Mouse (Mus musculus): Measurements from ENCODE around the gene Kctd19.

The Kctd19 gene

GRCm38 (mm10) chr8:105359208-105359607 is 54.1 kb downstream of the Kctd19 start:
- DNase-seq (ENCODE audit: low read depth, low spot score), result no peak

- DNase-seq (ENCODE audit: low read depth, low spot score), result no peak
Measured at GRCm38 (mm10) chr8:105356681-105357080, 56.6 kb downstream of the Kctd19 start.

GRCm38 (mm10) chr8:105355179-105356024 is 57.9 kb downstream of the Kctd19 start:
- peak; percentile 82 for DNase-seq (ENCODE audit: low read depth, low spot score)

- no peak for DNase-seq (ENCODE audit: low read depth, low spot score)
Measured at GRCm38 (mm10) chr8:105354549-105354948, 58.8 kb downstream of the Kctd19 start.

- DNase-seq (ENCODE audit: low read depth, low spot score), result no peak
Measured at GRCm38 (mm10) chr8:105353583-105354135, 59.6 kb downstream of the Kctd19 start.

GRCm38 (mm10) chr8:105350186-105350585 is 63.1 kb downstream of the Kctd19 start:
- no peak for DNase-seq (ENCODE audit: low read depth, low spot score)

- DNase-seq (ENCODE audit: low read depth, low spot score), result peak; percentile 36
Measured at GRCm38 (mm10) chr8:105349096-105349771, 64.1 kb downstream of the Kctd19 start.

GRCm38 (mm10) chr8:105348450-105349095 is 64.7 kb downstream of the Kctd19 start, which contains the start of gene Slc9a5:
Gene Slc9a5 (plus strand): TSS chr8:105348843.
- DNase-seq (ENCODE audit: low read depth, low spot score), result peak; percentile 64

GRCm38 (mm10) chr8:105347428-105348221 is 65.7 kb downstream of the Kctd19 start, which contains the start of gene Fhod1:
Gene Fhod1 (minus strand): TSS chr8:105347953.
- DNase-seq (ENCODE audit: low read depth, low spot score), result peak; percentile 97

- DNase-seq (ENCODE audit: low read depth, low spot score), result peak; percentile 82
Measured at GRCm38 (mm10) chr8:105346611-105347427, 66.5 kb downstream of the Kctd19 start.

- DNase-seq (ENCODE audit: low read depth, low spot score), result no peak
Measured at GRCm38 (mm10) chr8:105345061-105345975, 68.0 kb downstream of the Kctd19 start.

GRCm38 (mm10) chr8:105343791-105344574 is 69.3 kb downstream of the Kctd19 start:
- no peak for DNase-seq (ENCODE audit: low read depth, low spot score)

GRCm38 (mm10) chr8:105342768-105343167 is 70.5 kb downstream of the Kctd19 start:
- DNase-seq (ENCODE audit: low read depth, low spot score), result no peak

GRCm38 (mm10) chr8:105341399-105341798 is 71.9 kb downstream of the Kctd19 start:
- no peak for DNase-seq (ENCODE audit: low read depth, low spot score)

- DNase-seq (ENCODE audit: low read depth, low spot score), result no peak
Measured at GRCm38 (mm10) chr8:105339886-105340635, 73.2 kb downstream of the Kctd19 start.

- no peak for DNase-seq (ENCODE audit: low read depth, low spot score)
Measured at GRCm38 (mm10) chr8:105338992-105339391, 74.3 kb downstream of the Kctd19 start.

GRCm38 (mm10) chr8:105336373-105337130 is 76.8 kb downstream of the Kctd19 start:
- peak; percentile 84 for DNase-seq (ENCODE audit: low read depth, low spot score)
